Mouse (Mus musculus) ES-E14 (cell line): ENCODE data around the gene Gm42791.

ENCODE experiments used
- HCFC1 ChIP-seq: IDR thresholded peaks from 2 replicates; pipeline ENCODE4 v1.6.1; 2012; ENCODE audit warnings: low read length, inconsistent platforms, borderline replicate concordance; ENCODE audit not compliant: insufficient read depth
- MAFK ChIP-seq: IDR thresholded peaks from 2 replicates; pipeline ENCODE4 v1.6.1; 2014; ENCODE audit warnings: mild to moderate bottlenecking, low read depth, low read length, inconsistent platforms; ENCODE audit not compliant: insufficient read depth
- ZC3H11A ChIP-seq: IDR thresholded peaks from 2 replicates; pipeline ENCODE4 v1.6.1; 2012; ENCODE audit warnings: low read depth, mild to moderate bottlenecking, inconsistent platforms, low read length, borderline replicate concordance

GRCm38 (mm10) chr5:148895833-148896232 is 99.1 kb downstream of the Gm42791 start:
- TF ChIP-seq HCFC1: no peak
- no peak for TF ChIP-seq ZC3H11A
- no peak for TF ChIP-seq MAFK
